In genomic region chr1:152648052-152648451, GRCm38 (mm10) we compare ENCODE assay signal across 15 mouse cellular contexts.
"Had no signal": no experiment of that assay in that cellular context is flagged by ENCODE, and none has a peak within 500 bp of the region (broad histone marks: within the 10 kb centered on the region; RNA-seq: fewer than 3 reads in every experiment).

No protein-coding gene starts in this region.

- H3K27me3 ChIP-seq: lung, embryonic 15.5 days; midbrain, embryonic 13.5 days; midbrain, embryonic 15.5 days; neural tube, embryonic 12.5 days; stomach, embryonic 15.5 days had no signal

- H3K36me3 ChIP-seq: lung, embryonic 15.5 days; midbrain, embryonic 13.5 days; midbrain, embryonic 15.5 days; neural tube, embryonic 12.5 days; stomach, embryonic 15.5 days had no signal

- H3K4me1 ChIP-seq: lung, embryonic 15.5 days; midbrain, embryonic 13.5 days; midbrain, embryonic 15.5 days; neural tube, embryonic 12.5 days; stomach, embryonic 15.5 days had no signal

- H3K4me3 ChIP-seq: lung, embryonic 15.5 days; megakaryocyte, embryonic 14.5 days; midbrain, embryonic 13.5 days; midbrain, embryonic 15.5 days; neural tube, embryonic 12.5 days; stomach, embryonic 15.5 days had no signal

- H3K9me3 ChIP-seq: lung, embryonic 15.5 days; megakaryocyte, embryonic 14.5 days; midbrain, embryonic 13.5 days; midbrain, embryonic 15.5 days; neural tube, embryonic 12.5 days; stomach, embryonic 15.5 days had no signal

- H3K27ac ChIP-seq: lung, embryonic 15.5 days; macrophage; midbrain, embryonic 13.5 days; midbrain, embryonic 15.5 days; neural tube, embryonic 12.5 days; stomach, embryonic 15.5 days; stomach, postnatal 0 days had no signal

- DNase-seq: lung, adult 2 months; lung, postnatal 14 days; lung, postnatal 36 days; right cerebral cortex, postnatal 14 days; thymus, adult 2 months; thymus, postnatal 25 days; thymus, postnatal 4 days had no signal
